Mouse (Mus musculus): ENCODE results near the gene Memo1.

- TF ChIP-seq MAFK (IDR thresholded peaks at IDR 0.05; ENCODE audit: insufficient read depth, low read depth, low read length) (no peak), ZNF384 (IDR thresholded peaks at IDR 0.05; ENCODE audit: low read depth, low read length) (no peak), HCFC1 (IDR thresholded peaks at IDR 0.05; ENCODE audit: borderline replicate concordance, insufficient read depth, low read length) (no peak)
Observed at GRCm38 (mm10) chr17:74290869-74291268, 4.5 kb downstream of the Memo1 start.

All from ES-E14 (cell line).